Mouse (Mus musculus) G1E (cell line): Measurements from ENCODE around the gene Commd1.

Experiments
- CTCF ChIP-seq: IDR thresholded peaks from 2 replicates; pipeline ENCODE4 v1.5.1; 2012; ENCODE audit warnings: low read depth, low read length, inconsistent platforms, mixed read lengths
- GATA1 ChIP-seq: IDR thresholded peaks from 2 replicates; pipeline ENCODE4 v1.6.1; 2012; ENCODE audit warnings: borderline replicate concordance, low read length, inconsistent platforms, mixed read lengths

GRCm38 (mm10) chr11:22891876-22892275, 90.3 kb downstream of the Commd1 start:
- TF ChIP-seq CTCF (no peak), GATA1 (no peak)
